Mouse (Mus musculus): ENCODE results near the gene Rnf43. TPM values are rescaled to one million over a fixed set of nuclear protein-coding genes. Genes with fewer than 3 reads are reported as not detected.

Gene Rnf43
- total and polyA plus RNA-seq, 2 experiments from 2014 or later: 0.56 to 5.0 TPM

DNA sequence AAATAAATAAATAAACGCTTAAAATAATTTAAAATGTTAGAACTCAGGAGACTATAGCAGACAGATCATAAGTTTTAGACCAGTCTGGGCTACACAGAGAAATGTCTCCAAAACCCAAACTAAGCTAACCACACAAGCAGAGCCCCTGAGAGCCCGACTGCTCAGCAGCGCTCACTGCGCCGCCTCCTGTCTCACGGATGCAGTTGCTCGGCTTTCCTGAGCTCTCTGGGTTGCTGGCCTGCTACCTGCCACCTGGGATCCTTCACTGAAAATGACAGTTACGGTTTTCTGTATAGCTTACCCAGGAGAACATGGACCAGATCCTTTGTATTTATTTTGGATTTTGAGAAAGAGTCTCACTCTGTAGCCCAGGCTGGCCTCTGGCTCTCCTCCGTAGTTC lies 57.8 kb downstream of the Rnf43 start:
- no peak overlapping the region for H3K27ac ChIP-seq (ENCODE audit: low read depth, low read length)

DNA sequence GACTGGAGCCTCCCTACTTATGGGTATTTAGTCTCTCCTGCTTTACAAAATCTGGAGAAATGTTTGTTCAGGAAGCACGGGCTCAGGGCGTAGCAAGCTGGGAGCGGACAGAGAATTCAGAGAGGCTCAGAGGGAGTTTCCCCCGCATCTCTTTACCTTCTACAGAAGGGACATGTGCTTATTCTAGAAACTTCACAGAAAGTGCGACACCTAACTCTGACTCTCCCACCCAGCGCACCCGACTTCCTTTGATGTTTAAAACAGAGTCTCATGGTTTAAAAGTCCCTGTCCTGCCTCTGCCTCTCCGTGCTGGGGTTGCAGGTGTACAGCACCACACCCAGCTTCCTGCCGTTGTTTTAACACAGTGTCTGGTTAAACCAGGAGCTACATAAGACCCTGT lies 58.3 kb downstream of the Rnf43 start:
- Histone ChIP-seq H3K4me2 (ENCODE audit: low read depth, low read length, poor library complexity, severe bottlenecking) (no peak overlapping the region), H3K36me3 (ENCODE audit: insufficient read depth, low read length) (no peaks in the 10 kb centered on the region)
- 76% methylated on average over 9 of the region's 9 CpGs for WGBS

More for the DNA sequence above, 57.8 kb downstream of the Rnf43 start:
- no peak overlapping the region for H3K4me2 ChIP-seq (ENCODE audit: low read depth, low read length, poor library complexity, severe bottlenecking)
- H3K9me3 ChIP-seq (ENCODE audit: low read length): no peaks in the 10 kb centered on the region
- H3K27me3 ChIP-seq (ENCODE audit: insufficient read depth, low read length): no peaks in the 10 kb centered on the region
- ATAC-seq (ENCODE audit: low FRiP score) (no peak), DNase-seq (ENCODE audit: low spot score) (no peak)
- no peak overlapping the region for H3K9ac ChIP-seq (replicated peaks; ENCODE audit: low read length, poor library complexity, severe bottlenecking)
- TF ChIP-seq CTCF (IDR thresholded peaks at IDR 0.05): peak; percentile 33
- 49% methylated on average over 9 of the region's 9 CpGs for whole genome bisulfite sequencing
- no peaks in the 10 kb centered on the region for H3K4me1 ChIP-seq (ENCODE audit: insufficient read depth, low read length)
- no peak overlapping the region for H3K4me3 ChIP-seq (ENCODE audit: low read depth, low read length)
- no peaks in the 10 kb centered on the region for H3K36me3 ChIP-seq (ENCODE audit: insufficient read depth, low read length)

DNA sequence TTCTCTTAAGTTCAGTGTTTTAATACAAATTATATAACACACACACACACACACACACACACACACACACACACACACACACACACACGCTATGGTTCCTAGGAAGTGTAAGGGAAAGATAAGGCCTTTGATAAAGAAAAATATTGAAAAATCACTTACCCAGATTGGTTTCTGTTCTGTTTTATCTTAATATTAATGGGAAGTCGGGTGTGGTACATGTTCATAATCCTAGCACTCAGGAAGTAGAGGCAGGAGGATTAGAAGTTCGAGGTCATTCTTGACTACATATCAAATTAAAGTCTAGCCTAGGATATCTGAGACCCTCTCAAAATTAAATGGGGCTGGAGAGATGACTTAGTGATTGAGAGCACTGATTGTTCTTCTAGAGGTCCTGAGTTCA lies 59.6 kb downstream of the Rnf43 start:
- Histone ChIP-seq H3K27me3 (ENCODE audit: insufficient read depth, low read length) (no peaks in the 10 kb centered on the region), H3K4me3 (ENCODE audit: low read depth, low read length) (no peak overlapping the region), H3K9me3 (ENCODE audit: low read length) (no peaks in the 10 kb centered on the region), H3K4me1 (ENCODE audit: insufficient read depth, low read length) (0 out of 2 replicates have a peak, but pooled peaks cover 5% of the 10 kb centered on the region), H3K36me3 (ENCODE audit: insufficient read depth, low read length) (no peaks in the 10 kb centered on the region), H3K9ac (replicated peaks; ENCODE audit: low read length, poor library complexity, severe bottlenecking) (no peak overlapping the region), H3K27ac (ENCODE audit: low read depth, low read length) (no peak overlapping the region), H3K4me2 (ENCODE audit: low read depth, low read length, poor library complexity, severe bottlenecking) (no peak overlapping the region)
- DNase-seq (ENCODE audit: low spot score): no peak
- no peak for TF ChIP-seq CTCF (IDR thresholded peaks at IDR 0.05)
- 89% methylated on average over 3 of the region's 3 CpGs for WGBS
- no peak for ATAC-seq (ENCODE audit: low FRiP score)

More for the DNA sequence above, 58.3 kb downstream of the Rnf43 start:
- Histone ChIP-seq H3K9me3 (ENCODE audit: low read length) (no peaks in the 10 kb centered on the region), H3K27me3 (ENCODE audit: insufficient read depth, low read length) (no peaks in the 10 kb centered on the region), H3K4me3 (ENCODE audit: low read depth, low read length) (no peak overlapping the region), H3K9ac (replicated peaks; ENCODE audit: low read length, poor library complexity, severe bottlenecking) (no peak overlapping the region), H3K4me1 (ENCODE audit: insufficient read depth, low read length) (0 out of 2 replicates have a peak, but pooled peaks cover under 1% of the 10 kb centered on the region), H3K27ac (ENCODE audit: low read depth, low read length) (no peak overlapping the region)
- no peak for DNase-seq (ENCODE audit: low spot score)
- TF ChIP-seq CTCF (IDR thresholded peaks at IDR 0.05): no peak
- no peak for ATAC-seq (ENCODE audit: low FRiP score)

DNA sequence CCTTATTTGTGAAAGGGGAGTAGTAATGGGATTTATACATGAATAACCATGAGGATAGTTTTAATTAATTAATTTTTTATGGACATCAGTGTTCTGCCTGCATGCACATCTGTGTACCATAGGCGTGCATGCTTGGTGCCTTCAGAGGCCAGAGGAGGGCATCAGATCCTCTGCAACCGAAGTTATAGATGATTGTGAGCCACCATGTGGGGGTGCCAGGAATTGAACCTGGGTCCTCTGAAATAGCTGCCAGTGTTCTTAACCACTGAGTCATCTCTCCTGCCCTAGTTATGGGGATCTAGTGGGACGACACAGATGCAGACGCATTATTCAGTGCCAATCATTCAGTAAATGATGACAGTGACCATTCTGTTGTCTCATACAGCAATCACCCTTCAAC lies 60.4 kb downstream of the Rnf43 start:
- no peak overlapping the region for H3K9ac ChIP-seq (replicated peaks; ENCODE audit: low read length, poor library complexity, severe bottlenecking)
- no peak overlapping the region for H3K4me3 ChIP-seq (ENCODE audit: low read depth, low read length)
- WGBS: 84% methylated on average over 4 of the region's 4 CpGs
- ATAC-seq (ENCODE audit: low FRiP score): no peak
- 0 out of 2 replicates have a peak, but pooled peaks cover 5% of the 10 kb centered on the region for H3K4me1 ChIP-seq (ENCODE audit: insufficient read depth, low read length)
- TF ChIP-seq CTCF (IDR thresholded peaks at IDR 0.05): peak; percentile 18; the same call in 1 of the 2 replicates
- no peaks in the 10 kb centered on the region for H3K27me3 ChIP-seq (ENCODE audit: insufficient read depth, low read length)
- no peak overlapping the region for H3K27ac ChIP-seq (ENCODE audit: low read depth, low read length)
- H3K9me3 ChIP-seq (ENCODE audit: low read length): no peaks in the 10 kb centered on the region
- DNase-seq (ENCODE audit: low spot score): no peak
- no peaks in the 10 kb centered on the region for H3K36me3 ChIP-seq (ENCODE audit: insufficient read depth, low read length)
- H3K4me2 ChIP-seq (ENCODE audit: low read depth, low read length, poor library complexity, severe bottlenecking): no peak overlapping the region

DNA sequence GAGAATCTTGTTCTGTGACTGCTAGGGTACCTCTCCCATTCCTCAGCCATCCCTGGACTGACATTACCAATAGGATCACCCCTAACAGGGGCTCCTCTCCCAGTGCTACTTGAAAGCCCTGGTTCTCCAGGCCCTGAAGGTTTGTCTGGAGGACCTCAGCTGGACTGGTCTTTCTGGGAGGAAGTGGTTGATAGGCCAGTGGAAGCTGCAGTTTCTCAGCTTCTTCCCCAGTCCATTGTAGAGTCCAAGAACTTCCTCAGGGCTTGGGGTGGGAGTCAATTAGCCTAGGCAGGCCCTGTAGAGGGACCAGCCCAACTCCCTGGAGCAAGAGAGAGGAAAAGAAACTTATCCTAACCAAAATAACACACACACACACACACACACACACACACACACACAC lies 63.0 kb downstream of the Rnf43 start:
- TF ChIP-seq CTCF (IDR thresholded peaks at IDR 0.05): no peak
- DNase-seq (ENCODE audit: low spot score) (no peak), ATAC-seq (ENCODE audit: low FRiP score) (no peak)
- H3K4me2 ChIP-seq (ENCODE audit: low read depth, low read length, poor library complexity, severe bottlenecking): no peak overlapping the region
- no peak overlapping the region for H3K4me3 ChIP-seq (ENCODE audit: low read depth, low read length)
- H3K4me1 ChIP-seq (ENCODE audit: insufficient read depth, low read length): 0 out of 2 replicates have a peak, but pooled peaks cover 5% of the 10 kb centered on the region
- H3K27me3 ChIP-seq (ENCODE audit: insufficient read depth, low read length): no peaks in the 10 kb centered on the region
- no peaks in the 10 kb centered on the region for H3K9me3 ChIP-seq (ENCODE audit: low read length)
- H3K36me3 ChIP-seq (ENCODE audit: insufficient read depth, low read length): no peaks in the 10 kb centered on the region
- H3K27ac ChIP-seq (ENCODE audit: low read depth, low read length): no peak overlapping the region
- no peak overlapping the region for H3K9ac ChIP-seq (replicated peaks; ENCODE audit: low read length, poor library complexity, severe bottlenecking)

DNA sequence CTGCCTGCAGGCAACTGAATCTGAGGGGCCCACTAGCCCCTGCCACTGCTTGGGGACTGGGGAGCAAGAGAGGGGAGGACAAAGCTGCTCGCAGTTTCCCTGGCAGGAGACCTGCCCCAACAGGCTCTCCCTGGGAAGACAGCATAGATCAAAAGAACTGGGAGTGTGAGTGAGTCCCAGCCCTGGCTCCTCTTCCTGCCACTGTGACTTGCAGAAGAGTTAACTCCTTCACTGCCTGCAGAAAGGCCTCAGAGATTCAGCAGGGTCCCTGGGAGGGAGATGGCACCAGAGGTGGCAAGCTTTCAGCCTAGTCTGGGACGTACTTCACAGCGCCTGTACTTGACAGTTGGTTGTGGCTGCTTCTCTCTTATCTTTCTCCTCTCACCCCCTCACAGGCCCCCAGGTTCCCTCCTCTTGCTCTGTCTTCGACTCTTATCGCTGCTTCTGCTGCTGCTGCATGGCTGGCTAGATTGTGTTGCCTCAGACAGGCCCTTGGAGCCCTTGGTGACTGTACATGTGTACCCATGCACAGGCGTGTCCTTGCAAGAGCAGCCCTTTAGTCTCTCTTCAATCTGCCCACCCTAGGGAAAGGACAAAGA lies 63.5 kb downstream of the Rnf43 start:
- no peak for ATAC-seq (ENCODE audit: low FRiP score)

More for the DNA sequence above, 63.5 kb downstream of the Rnf43 start:
- DNase-seq (ENCODE audit: low spot score): no peak
- Histone ChIP-seq H3K27me3 (ENCODE audit: insufficient read depth, low read length) (no peaks in the 10 kb centered on the region), H3K9ac (replicated peaks; ENCODE audit: low read length, poor library complexity, severe bottlenecking) (no peak overlapping the region), H3K36me3 (ENCODE audit: insufficient read depth, low read length) (no peaks in the 10 kb centered on the region), H3K27ac (ENCODE audit: low read depth, low read length) (no peak overlapping the region), H3K4me2 (ENCODE audit: low read depth, low read length, poor library complexity, severe bottlenecking) (no peak overlapping the region), H3K4me1 (ENCODE audit: insufficient read depth, low read length) (0 out of 2 replicates have a peak, but pooled peaks cover 5% of the 10 kb centered on the region), H3K4me3 (ENCODE audit: low read depth, low read length) (no peak overlapping the region), H3K9me3 (ENCODE audit: low read length) (no peaks in the 10 kb centered on the region)
- no peak for TF ChIP-seq CTCF (IDR thresholded peaks at IDR 0.05)
- 30% methylated on average over 6 of the region's 6 CpGs for WGBS

Data from midbrain, postnatal 0 days (tissue).